Mouse (Mus musculus): ENCODE measurements at regions not wholly inside any gene's neighbourhood (a gene's known extent, or its start where the extent isn't known, plus 50 kb on each side); places are given as distances from the start of the nearest gene placed in this dataset.

- WGBS: 56% methylated on average over 6 of the region's 6 CpGs
- Histone ChIP-seq H3K27ac (replicated peaks; ENCODE audit: low read depth, low read length) (no peak overlapping the region), H3K4me1 (ENCODE audit: control insufficient read depth, insufficient read depth, low read length) (no peaks in the 10 kb centered on the region), H3K9me3 (replicated peaks; ENCODE audit: control insufficient read depth, low read length) (no peaks in the 10 kb centered on the region), H3K4me2 (ENCODE audit: low read depth, low read length) (no peak overlapping the region), H3K4me3 (ENCODE audit: low read depth, low read length) (no peak overlapping the region), H3K36me3 (replicated peaks; ENCODE audit: control insufficient read depth, insufficient read depth, low read depth, low read length) (no peaks in the 10 kb centered on the region), H3K9ac (replicated peaks; ENCODE audit: low read length) (no peak overlapping the region), H3K27me3 (ENCODE audit: control insufficient read depth, insufficient read depth, low read length) (no peaks in the 10 kb centered on the region)
- ATAC-seq (replicated peaks; ENCODE audit: insufficient number of reproducible peaks, low FRiP score, low TSS enrichment, low read depth): no peak
- DNase-seq (ENCODE audit: low spot score): peak; percentile 57
Observed at GRCm38 (mm10) chr8:55754189-55754588, 152.6 kb downstream of the Adam29 start.

- WGBS: 89% methylated on average over 5 of the region's 5 CpGs
Observed at GRCm38 (mm10) chr8:55724303-55725279, 182.2 kb downstream of the Adam29 start.

GRCm38 (mm10) chr8:55691791-55692190 lies 215.0 kb downstream of the Adam29 start:
- no peaks in the 10 kb centered on the region for H3K9me3 ChIP-seq (replicated peaks; ENCODE audit: control insufficient read depth, low read length)
- H3K27ac ChIP-seq (replicated peaks; ENCODE audit: low read depth, low read length): no peak overlapping the region
- no peaks in the 10 kb centered on the region for H3K4me1 ChIP-seq (ENCODE audit: control insufficient read depth, insufficient read depth, low read length)
- no peak overlapping the region for H3K4me3 ChIP-seq (ENCODE audit: low read depth, low read length)
- no peak overlapping the region for H3K4me2 ChIP-seq (ENCODE audit: low read depth, low read length)
- WGBS: 93% methylated on average over 2 of the region's 2 CpGs
- H3K9ac ChIP-seq (replicated peaks; ENCODE audit: low read length): no peak overlapping the region
- H3K27me3 ChIP-seq (ENCODE audit: control insufficient read depth, insufficient read depth, low read length): no peaks in the 10 kb centered on the region
- ATAC-seq (replicated peaks; ENCODE audit: insufficient number of reproducible peaks, low FRiP score, low TSS enrichment, low read depth): no peak
- no peaks in the 10 kb centered on the region for H3K36me3 ChIP-seq (replicated peaks; ENCODE audit: control insufficient read depth, insufficient read depth, low read depth, low read length)
- no peak for DNase-seq (ENCODE audit: low spot score)

More at GRCm38 (mm10) chr8:55724303-55725279, 182.2 kb downstream of the Adam29 start:
- Histone ChIP-seq H3K9me3 (replicated peaks; ENCODE audit: control insufficient read depth, low read length) (no peaks in the 10 kb centered on the region), H3K4me2 (ENCODE audit: low read depth, low read length) (no peak overlapping the region), H3K4me3 (ENCODE audit: low read depth, low read length) (no peak overlapping the region), H3K27ac (replicated peaks; ENCODE audit: low read depth, low read length) (no peak overlapping the region), H3K27me3 (ENCODE audit: control insufficient read depth, insufficient read depth, low read length) (no peaks in the 10 kb centered on the region), H3K4me1 (ENCODE audit: control insufficient read depth, insufficient read depth, low read length) (no peaks in the 10 kb centered on the region), H3K9ac (replicated peaks; ENCODE audit: low read length) (no peak overlapping the region), H3K36me3 (replicated peaks; ENCODE audit: control insufficient read depth, insufficient read depth, low read depth, low read length) (no peaks in the 10 kb centered on the region)
- DNase-seq (ENCODE audit: low spot score) (no peak), ATAC-seq (replicated peaks; ENCODE audit: insufficient number of reproducible peaks, low FRiP score, low TSS enrichment, low read depth) (no peak)

GRCm38 (mm10) chr8:55680436-55680835 lies 226.3 kb downstream of the Adam29 start:
- Histone ChIP-seq H3K4me2 (ENCODE audit: low read depth, low read length) (no peak overlapping the region), H3K4me3 (ENCODE audit: low read depth, low read length) (no peak overlapping the region), H3K9ac (replicated peaks; ENCODE audit: low read length) (no peak overlapping the region), H3K36me3 (replicated peaks; ENCODE audit: control insufficient read depth, insufficient read depth, low read depth, low read length) (no peaks in the 10 kb centered on the region), H3K9me3 (replicated peaks; ENCODE audit: control insufficient read depth, low read length) (no peaks in the 10 kb centered on the region), H3K4me1 (ENCODE audit: control insufficient read depth, insufficient read depth, low read length) (no peaks in the 10 kb centered on the region), H3K27me3 (ENCODE audit: control insufficient read depth, insufficient read depth, low read length) (no peaks in the 10 kb centered on the region), H3K27ac (replicated peaks; ENCODE audit: low read depth, low read length) (no peak overlapping the region)
- ATAC-seq (replicated peaks; ENCODE audit: insufficient number of reproducible peaks, low FRiP score, low TSS enrichment, low read depth): no peak
- WGBS: 77% methylated on average over 1 of the region's 1 CpGs
- DNase-seq (ENCODE audit: low spot score): no peak

- Histone ChIP-seq H3K4me1 (ENCODE audit: control insufficient read depth, insufficient read depth, low read length) (no peaks in the 10 kb centered on the region), H3K27ac (replicated peaks; ENCODE audit: low read depth, low read length) (no peak overlapping the region), H3K36me3 (replicated peaks; ENCODE audit: control insufficient read depth, insufficient read depth, low read depth, low read length) (no peaks in the 10 kb centered on the region), H3K27me3 (ENCODE audit: control insufficient read depth, insufficient read depth, low read length) (no peaks in the 10 kb centered on the region), H3K4me2 (ENCODE audit: low read depth, low read length) (no peak overlapping the region), H3K9ac (replicated peaks; ENCODE audit: low read length) (no peak overlapping the region), H3K4me3 (ENCODE audit: low read depth, low read length) (no peak overlapping the region), H3K9me3 (replicated peaks; ENCODE audit: control insufficient read depth, low read length) (no peaks in the 10 kb centered on the region)
- DNase-seq (ENCODE audit: low spot score) (no peak), ATAC-seq (replicated peaks; ENCODE audit: insufficient number of reproducible peaks, low FRiP score, low TSS enrichment, low read depth) (no peak)
- 84% methylated on average over 2 of the region's 2 CpGs for WGBS
Observed at GRCm38 (mm10) chr8:55638716-55639115, 268.0 kb downstream of the Adam29 start.

- Histone ChIP-seq H3K27me3 (ENCODE audit: control insufficient read depth, insufficient read depth, low read length) (no peaks in the 10 kb centered on the region), H3K4me2 (ENCODE audit: low read depth, low read length) (no peak overlapping the region), H3K9ac (replicated peaks; ENCODE audit: low read length) (no peak overlapping the region), H3K4me3 (ENCODE audit: low read depth, low read length) (no peak overlapping the region), H3K36me3 (replicated peaks; ENCODE audit: control insufficient read depth, insufficient read depth, low read depth, low read length) (no peaks in the 10 kb centered on the region), H3K9me3 (replicated peaks; ENCODE audit: control insufficient read depth, low read length) (no peaks in the 10 kb centered on the region), H3K4me1 (ENCODE audit: control insufficient read depth, insufficient read depth, low read length) (no peaks in the 10 kb centered on the region), H3K27ac (replicated peaks; ENCODE audit: low read depth, low read length) (no peak overlapping the region)
- no peak for ATAC-seq (replicated peaks; ENCODE audit: insufficient number of reproducible peaks, low FRiP score, low TSS enrichment, low read depth)
- no peak for DNase-seq (ENCODE audit: low spot score)
- 80% methylated on average over 2 of the region's 2 CpGs for WGBS
Observed at GRCm38 (mm10) chr8:55622399-55622798, 284.3 kb downstream of the Adam29 start.
